Comparison of ENCODE assay signal across 8 mouse cellular contexts in genomic region chr2:30676833-30677459, GRCm38 (mm10).
DNase-seq lines count a peak whose midpoint lies in the region; ATAC-seq and TF ChIP-seq lines count a peak whose summit lies in the region.

No protein-coding gene starts in this region.

- peaks cover 37% of the 10 kb centered on the region for H3K4me1 ChIP-seq in E14TG2a.4 (replicated peaks; ENCODE audit: low read depth, low read length)
- peaks cover 34% of the 10 kb centered on the region for H3K4me1 ChIP-seq in forebrain, embryonic 13.5 days
- H3K4me1 ChIP-seq in lung, adult 2 months (ENCODE audit: control insufficient read depth, insufficient read depth, low read length) = peaks cover 14% of the 10 kb centered on the region

- H3K36me3 ChIP-seq in E14TG2a.4 (ENCODE audit: insufficient read depth, low read length) = no peaks in the 10 kb centered on the region
- H3K36me3 ChIP-seq in forebrain, embryonic 13.5 days (ENCODE audit: poor library complexity, severe bottlenecking) = no peaks in the 10 kb centered on the region

- peak; percentile 89 for ATAC-seq in forebrain, embryonic 13.5 days
- ATAC-seq in activated CD4-positive, CD25-positive, alpha-beta regulatory T cell, adult 4 months = no peak

- TF ChIP-seq POLR2A in lung, adult 2 months (IDR thresholded peaks at IDR 0.05; ENCODE audit: borderline replicate concordance, extremely low read depth, low read depth, low read length) = no peak

- peak overlapping the region; percentile 97 for H3K27ac ChIP-seq in forebrain, embryonic 13.5 days

- WGBS in forebrain, embryonic 13.5 days = under 1% methylated on average over 44 of the region's 44 CpGs
- 1% methylated on average over 44 of the region's 44 CpGs for WGBS in lung, adult 2 months

- H3K27me3 ChIP-seq in E14TG2a.4 (ENCODE audit: insufficient read depth, low read length) = peaks cover 64% of the 10 kb centered on the region
- no peaks in the 10 kb centered on the region for H3K27me3 ChIP-seq in forebrain, embryonic 13.5 days

- H3K4me3 ChIP-seq in E14TG2a.4 (replicated peaks; ENCODE audit: low read length) = peak overlapping the region; percentile 70
- H3K4me3 ChIP-seq in forebrain, embryonic 13.5 days = peak overlapping the region; percentile 31
- peak overlapping the region; percentile 55 for H3K4me3 ChIP-seq in lung, adult 2 months (replicated peaks; ENCODE audit: extremely low read depth, low read depth, low read length)

- H3K9me3 ChIP-seq in E14TG2a.4 (ENCODE audit: low read length) = peaks cover 14% of the 10 kb centered on the region; the same call in 1 of the 2 replicates
- H3K9me3 ChIP-seq in forebrain, embryonic 13.5 days (replicated peaks) = 0 out of 2 replicates have a peak, but pooled peaks cover 9% of the 10 kb centered on the region

- H3K4me2 ChIP-seq in forebrain, embryonic 13.5 days = peak overlapping the region; percentile 66

- peak; percentile 26 for DNase-seq in c-Kit-positive CD71-negative TER-119-negative erythroid progenitor cells, embryonic 14.5 days (ENCODE audit: low read depth)
- DNase-seq in heart, postnatal 4 days = peak; percentile 83
- DNase-seq in layer of hippocampus, adult 8-10 months (ENCODE audit: low spot score in 2 of 2) = peak; percentile 60 to 74
- DNase-seq in lung, adult 2 months = peak; percentile 39
- peak; percentile 51 for DNase-seq in ovary, postnatal 10 days (ENCODE audit: low spot score)

- H3K9ac ChIP-seq in forebrain, embryonic 13.5 days = peak overlapping the region; percentile 73

- no peak for TF ChIP-seq CTCF in E14TG2a.4 (conservative IDR thresholded peaks at IDR 0.05; ENCODE audit: low read length)
- no peak for TF ChIP-seq CTCF in lung, adult 2 months (IDR thresholded peaks at IDR 0.05; ENCODE audit: insufficient read depth, low read length)

Comparison
In these comparisons a context has a peak if more than half of its experiments do, and no peak if none do; other contexts are left out.
1. DNase-seq: peak in every context shown above with its lines; median percentile 83 in heart, postnatal 4 days; 67 in layer of hippocampus, adult 8-10 months; 51 in ovary, postnatal 10 days; 39 in lung, adult 2 months; 26 in c-Kit-positive CD71-negative TER-119-negative erythroid progenitor cells, embryonic 14.5 days.